11 mouse cellular contexts compared by ENCODE assay signal in genomic region chr8:11283217-11283616, GRCm38 (mm10). TPM values are rescaled to one million over a fixed set of nuclear protein-coding genes. Genes with fewer than 3 reads are reported as not detected.
DNase-seq lines count a peak whose midpoint lies in the region; ATAC-seq lines count a peak whose summit lies in the region.
"Had no signal": no experiment of that assay in that cellular context is flagged by ENCODE, and none has a peak within 500 bp of the region (broad histone marks: within the 10 kb centered on the region; RNA-seq: fewer than 3 reads in every experiment).

No protein-coding gene starts in this region.

- DNase-seq in embryonic facial prominence, embryonic 11.5 days (ENCODE audit: low spot score) = no peak
- peak; percentile 71 for DNase-seq in lung, postnatal 25 days (ENCODE audit: low spot score)
- no peak for DNase-seq in left cerebral cortex, adult 8-10 months (ENCODE audit: low spot score in 2 of 2)
- DNase-seq in spleen, adult 18-20 months = no peak
- no peak for DNase-seq in Muller cell, postnatal 12 days (ENCODE audit: inconsistent ontology term)
- DNase-seq: B cell, adult 2 months; liver, embryonic 13.5 days had no signal

- WGBS in forebrain, embryonic 13.5 days = 38% methylated on average over 10 of the region's 10 CpGs
- 42% methylated on average over 10 of the region's 10 CpGs for WGBS in forebrain, embryonic 15.5 days
- 63% methylated on average over 10 of the region's 10 CpGs for WGBS in embryonic facial prominence, embryonic 11.5 days
- WGBS in kidney, embryonic 14.5 days = 55% methylated on average over 10 of the region's 10 CpGs

- H3K9ac ChIP-seq in forebrain, embryonic 13.5 days = no peak overlapping the region
- H3K9ac ChIP-seq in forebrain, embryonic 15.5 days (replicated peaks) = no peak overlapping the region
- no peak overlapping the region for H3K9ac ChIP-seq in embryonic facial prominence, embryonic 11.5 days (replicated peaks; ENCODE audit: low read length)
- H3K9ac ChIP-seq in kidney, embryonic 14.5 days (ENCODE audit: low read depth, low read length) = no peak overlapping the region
- H3K9ac ChIP-seq: liver, embryonic 13.5 days had no signal

- no peaks in the 10 kb centered on the region for H3K36me3 ChIP-seq in forebrain, embryonic 13.5 days (ENCODE audit: poor library complexity, severe bottlenecking)
- H3K36me3 ChIP-seq in forebrain, embryonic 15.5 days = no peaks in the 10 kb centered on the region
- no peaks in the 10 kb centered on the region for H3K36me3 ChIP-seq in embryonic facial prominence, embryonic 11.5 days (replicated peaks; ENCODE audit: control insufficient read depth, insufficient read depth, low read depth, low read length)
- no peaks in the 10 kb centered on the region for H3K36me3 ChIP-seq in kidney, embryonic 14.5 days (ENCODE audit: control insufficient read depth, insufficient read depth, low read length)
- H3K36me3 ChIP-seq: liver, embryonic 13.5 days had no signal

- no peaks in the 10 kb centered on the region for H3K27me3 ChIP-seq in forebrain, embryonic 13.5 days
- H3K27me3 ChIP-seq in forebrain, embryonic 15.5 days = no peaks in the 10 kb centered on the region
- H3K27me3 ChIP-seq in embryonic facial prominence, embryonic 11.5 days (ENCODE audit: control insufficient read depth, insufficient read depth, low read length) = no peaks in the 10 kb centered on the region
- H3K27me3 ChIP-seq in kidney, embryonic 14.5 days (ENCODE audit: control insufficient read depth, insufficient read depth, low read length) = no peaks in the 10 kb centered on the region

- no peak overlapping the region for H3K4me2 ChIP-seq in forebrain, embryonic 13.5 days
- H3K4me2 ChIP-seq in forebrain, embryonic 15.5 days (replicated peaks) = no peak overlapping the region
- H3K4me2 ChIP-seq in embryonic facial prominence, embryonic 11.5 days (ENCODE audit: low read depth, low read length) = no peak overlapping the region
- no peak overlapping the region for H3K4me2 ChIP-seq in kidney, embryonic 14.5 days (replicated peaks; ENCODE audit: low read depth, low read length)
- H3K4me2 ChIP-seq: liver, embryonic 13.5 days had no signal

- H3K27ac ChIP-seq in forebrain, embryonic 13.5 days = no peak overlapping the region
- no peak overlapping the region for H3K27ac ChIP-seq in forebrain, embryonic 15.5 days (replicated peaks)
- no peak overlapping the region for H3K27ac ChIP-seq in embryonic facial prominence, embryonic 11.5 days (replicated peaks; ENCODE audit: low read depth, low read length)
- peak overlapping the region; percentile 30 for H3K27ac ChIP-seq in kidney, embryonic 14.5 days (ENCODE audit: low read depth, low read length)
- H3K27ac ChIP-seq: liver, embryonic 13.5 days had no signal

- H3K4me3 ChIP-seq in forebrain, embryonic 13.5 days = no peak overlapping the region
- no peak overlapping the region for H3K4me3 ChIP-seq in forebrain, embryonic 15.5 days
- no peak overlapping the region for H3K4me3 ChIP-seq in embryonic facial prominence, embryonic 11.5 days (ENCODE audit: low read depth, low read length)
- no peak overlapping the region for H3K4me3 ChIP-seq in kidney, embryonic 14.5 days (ENCODE audit: low read length)
- H3K4me3 ChIP-seq: liver, embryonic 13.5 days had no signal

- 0 out of 2 replicates have a peak, but pooled peaks have one; percentile 36 for ATAC-seq in forebrain, embryonic 13.5 days
- ATAC-seq in forebrain, embryonic 15.5 days (replicated peaks) = no peak
- 0 out of 2 replicates have a peak, but pooled peaks have one; percentile 26 for ATAC-seq in embryonic facial prominence, embryonic 11.5 days (replicated peaks; ENCODE audit: insufficient number of reproducible peaks, low FRiP score, low TSS enrichment, low read depth)
- ATAC-seq in kidney, embryonic 14.5 days (ENCODE audit: low FRiP score, low TSS enrichment) = peak; percentile 30; the same call in 1 of the 2 replicates
- ATAC-seq: intestine, postnatal 0 days had no signal

- H3K9me3 ChIP-seq in forebrain, embryonic 13.5 days (replicated peaks) = no peaks in the 10 kb centered on the region
- H3K9me3 ChIP-seq in forebrain, embryonic 15.5 days = no peaks in the 10 kb centered on the region
- H3K9me3 ChIP-seq in embryonic facial prominence, embryonic 11.5 days (replicated peaks; ENCODE audit: control insufficient read depth, low read length) = no peaks in the 10 kb centered on the region
- no peaks in the 10 kb centered on the region for H3K9me3 ChIP-seq in kidney, embryonic 14.5 days (ENCODE audit: control insufficient read depth, low read length)
- H3K9me3 ChIP-seq: liver, embryonic 13.5 days had no signal

- H3K4me1 ChIP-seq in forebrain, embryonic 13.5 days = peaks cover 17% of the 10 kb centered on the region
- 0 out of 2 replicates have a peak, but pooled peaks cover 9% of the 10 kb centered on the region for H3K4me1 ChIP-seq in forebrain, embryonic 15.5 days
- peaks cover 8% of the 10 kb centered on the region for H3K4me1 ChIP-seq in embryonic facial prominence, embryonic 11.5 days (ENCODE audit: control insufficient read depth, insufficient read depth, low read length)
- H3K4me1 ChIP-seq in kidney, embryonic 14.5 days (ENCODE audit: control insufficient read depth, insufficient read depth, low read length) = peaks cover 52% of the 10 kb centered on the region

RNA-seq across cellular contexts. Expression of gene Col4a2, which starts 29.4 kb away (rescaled TPM):
- 21.7 and 24.0 TPM in 2 replicates for polyA plus RNA-seq in forebrain, embryonic 13.5 days (2015; fragmentation: Nextera tagmentation; extraction: Ambion mirVana)
- 28.7 and 32.4 TPM in 2 replicates for polyA plus RNA-seq in forebrain, embryonic 15.5 days (2015; fragmentation: Nextera tagmentation; extraction: Ambion mirVana)
- 26.7 and 30.3 TPM in 2 replicates for polyA plus RNA-seq in embryonic facial prominence, embryonic 11.5 days (2014; fragmentation: Nextera tagmentation; extraction: Ambion mirVana)
- 45.1 and 82.2 TPM in 2 replicates for polyA plus RNA-seq in kidney, embryonic 14.5 days (2014; fragmentation: Nextera tagmentation; extraction: Ambion mirVana)
- 10 to 100 TPM; 28.3 to 41.2 (median 29.8) TPM for total RNA-seq in left cerebral cortex, adult 8-10 months (2022)

RNA-seq across cellular contexts. Expression of gene Col4a1, which starts 29.4 kb away (rescaled TPM):
- polyA plus RNA-seq in forebrain, embryonic 13.5 days (2015; fragmentation: Nextera tagmentation; extraction: Ambion mirVana) = 50.8 and 53.5 TPM in 2 replicates
- polyA plus RNA-seq in forebrain, embryonic 15.5 days (2015; fragmentation: Nextera tagmentation; extraction: Ambion mirVana) = 61.4 and 67.6 TPM in 2 replicates
- 93.6 and 114 TPM in 2 replicates for polyA plus RNA-seq in embryonic facial prominence, embryonic 11.5 days (2014; fragmentation: Nextera tagmentation; extraction: Ambion mirVana)
- polyA plus RNA-seq in kidney, embryonic 14.5 days (2014; fragmentation: Nextera tagmentation; extraction: Ambion mirVana) = 169 and 322 TPM in 2 replicates
- 10 to 100 TPM; 24.5 to 35.0 (median 30.3) TPM for total RNA-seq in left cerebral cortex, adult 8-10 months (2022)
